Mouse (Mus musculus) leukemia stem cell, adult 10-12 weeks (primary cell): Measurements from ENCODE around the gene Gm8653. TPM values are rescaled to one million over a fixed set of nuclear protein-coding genes. Genes with fewer than 3 reads are reported as not detected.

Source experiments
- polyA plus RNA-seq: library from polyadenylated mRNA; stranded (reverse); fragments of >175 nt; gene quantifications from 2 replicates; pipeline ENCODE4 v1.2.3, GENCODE M21; 2012; ENCODE audit warnings: low replicate concordance

Gene Gm8653
- not detected in 2 replicates for polyA plus RNA-seq

GRCm38 (mm10) chr7:22201164-22201563 lies at the start of gene Gm8653:
Gene Gm8653, minus strand, starts transcription at chr7:22201264.

DNA sequence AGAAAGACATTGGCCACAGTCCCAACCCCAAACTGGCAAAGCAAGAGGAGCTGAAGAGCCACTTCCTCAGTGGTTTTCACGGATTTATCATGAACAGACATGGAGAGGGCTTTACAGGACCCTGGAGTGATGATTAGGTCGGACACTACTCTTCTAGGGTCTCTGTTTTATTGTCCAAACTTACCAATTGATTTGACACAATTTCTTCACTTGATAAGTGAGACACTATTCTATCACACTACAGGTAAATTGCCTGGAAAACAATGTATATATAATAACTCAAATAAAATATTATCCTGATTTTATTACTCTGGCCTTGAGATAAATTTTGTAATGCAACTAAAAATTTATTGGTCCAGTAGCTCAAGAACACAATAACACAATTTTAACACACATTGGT lies 28.3 kb upstream of the Gm8653 start, which contains the start of gene Gm8453:
Gene Gm8453 (minus strand): TSS at position 101 of the 400 bp plus-strand sequence.

GRCm38 (mm10) chr7:22189077-22189476 lies 12.0 kb downstream of the Gm8653 start, which contains the start of gene Vmn1r143:
Gene Vmn1r143, plus strand, starts transcription at chr7:22189377.

GRCm38 (mm10) chr7:22163935-22164334 lies 37.1 kb downstream of the Gm8653 start, which contains the start of gene Vmn1r142:
Gene Vmn1r142, minus strand, starts transcription at chr7:22164035.

Other genes with a start within 250 kb of the Gm8653 start
- gene Vmn1r137, start 206.7 kb downstream of the Gm8653 start, polyA plus RNA-seq = not detected in 2 replicates
- gene Vmn1r138, start 172.4 kb downstream of the Gm8653 start, polyA plus RNA-seq = not detected in 2 replicates
- not detected in 2 replicates for gene Gm6176, start 145.0 kb downstream of the Gm8653 start, polyA plus RNA-seq
- not detected in 2 replicates for gene Vmn1r139, start 132.2 kb downstream of the Gm8653 start, polyA plus RNA-seq
- not detected in 2 replicates for gene Gm16451, start 83.0 kb downstream of the Gm8653 start, polyA plus RNA-seq
- not detected in 2 replicates for gene Gm10666, start 66.5 kb downstream of the Gm8653 start, polyA plus RNA-seq
- not detected in 2 replicates for gene Vmn1r142, start 37.2 kb downstream of the Gm8653 start, polyA plus RNA-seq
- not detected in 2 replicates for gene Vmn1r143, start 11.9 kb downstream of the Gm8653 start, polyA plus RNA-seq
- gene Gm8453, start 28.2 kb upstream of the Gm8653 start, polyA plus RNA-seq = not detected in 2 replicates
- not detected in 2 replicates for gene Gm4187, start 128.5 kb upstream of the Gm8653 start, polyA plus RNA-seq
- gene Gm8660, start 169.8 kb upstream of the Gm8653 start, polyA plus RNA-seq = not detected in 2 replicates
- not detected in 2 replicates for gene Vmn1r148, start 212.3 kb upstream of the Gm8653 start, polyA plus RNA-seq
- not detected in 2 replicates for gene Vmn1r149, start 237.0 kb upstream of the Gm8653 start, polyA plus RNA-seq